Mouse (Mus musculus): ENCODE results near the gene Nme2. TPM values are rescaled to one million over a fixed set of nuclear protein-coding genes. Genes with fewer than 3 reads are reported as not detected.

Nme2 gene
- 300 and 311 TPM in 2 replicates for polyA plus RNA-seq (2015; fragmentation: Nextera tagmentation; extraction: Ambion mirVana)

- Histone ChIP-seq H3K36me3 (ENCODE audit: control insufficient read depth, insufficient read depth, low read length) (peaks cover 8% of the 10 kb centered on the region), H3K9me3 (ENCODE audit: control insufficient read depth, low read length) (no peaks in the 10 kb centered on the region), H3K4me2 (ENCODE audit: low read depth, low read length) (peak within 1 kb of the TSS; percentile 81), H3K4me3 (ENCODE audit: low read length) (peak within 1 kb of the TSS; percentile 75), H3K27me3 (replicated peaks; ENCODE audit: control insufficient read depth, insufficient read depth, low read length) (no peaks in the 10 kb centered on the region), H3K4me1 (ENCODE audit: control insufficient read depth, insufficient read depth, low read length) (peaks cover 19% of the 10 kb centered on the region), H3K27ac (ENCODE audit: low read length) (peak within 1 kb of the TSS; percentile 93), H3K9ac (ENCODE audit: low read depth, low read length) (peak within 1 kb of the TSS; percentile 81)
- 4% methylated on average over 6 of the region's 6 CpGs for WGBS
- ATAC-seq: peak; percentile 36
These were observed at the start of gene Nme2 for GRCm38 (mm10) chr11:93956159-93956558. Gene Nme2, minus strand, starts transcription at chr11:93956259.

GRCm38 (mm10) chr11:94003346-94003745 lies 47.3 kb upstream of the Nme2 start:
- 89% methylated on average over 2 of the region's 2 CpGs for WGBS
- no peak overlapping the region for H3K4me3 ChIP-seq (ENCODE audit: low read length)
- no peak for ATAC-seq

GRCm38 (mm10) chr11:93999276-93999675 lies 43.2 kb upstream of the Nme2 start:
- Histone ChIP-seq H3K9ac (ENCODE audit: low read depth, low read length) (no peak overlapping the region), H3K36me3 (ENCODE audit: control insufficient read depth, insufficient read depth, low read length) (no peaks in the 10 kb centered on the region), H3K4me2 (ENCODE audit: low read depth, low read length) (no peak overlapping the region), H3K27ac (ENCODE audit: low read length) (no peak overlapping the region), H3K27me3 (replicated peaks; ENCODE audit: control insufficient read depth, insufficient read depth, low read length) (no peaks in the 10 kb centered on the region), H3K4me3 (ENCODE audit: low read length) (no peak overlapping the region), H3K9me3 (ENCODE audit: control insufficient read depth, low read length) (no peaks in the 10 kb centered on the region), H3K4me1 (ENCODE audit: control insufficient read depth, insufficient read depth, low read length) (peaks cover 20% of the 10 kb centered on the region)
- no peak for ATAC-seq

More at GRCm38 (mm10) chr11:94003346-94003745, 47.3 kb upstream of the Nme2 start:
- Histone ChIP-seq H3K36me3 (ENCODE audit: control insufficient read depth, insufficient read depth, low read length) (no peaks in the 10 kb centered on the region), H3K27ac (ENCODE audit: low read length) (no peak overlapping the region), H3K9ac (ENCODE audit: low read depth, low read length) (no peak overlapping the region), H3K9me3 (ENCODE audit: control insufficient read depth, low read length) (no peaks in the 10 kb centered on the region), H3K27me3 (replicated peaks; ENCODE audit: control insufficient read depth, insufficient read depth, low read length) (no peaks in the 10 kb centered on the region), H3K4me2 (ENCODE audit: low read depth, low read length) (no peak overlapping the region), H3K4me1 (ENCODE audit: control insufficient read depth, insufficient read depth, low read length) (peaks cover 4% of the 10 kb centered on the region; the same call in 1 of the 2 replicates)

GRCm38 (mm10) chr11:93997141-93997775 lies 41.2 kb upstream of the Nme2 start:
- no peaks in the 10 kb centered on the region for H3K9me3 ChIP-seq (ENCODE audit: control insufficient read depth, low read length)
- no peaks in the 10 kb centered on the region for H3K27me3 ChIP-seq (replicated peaks; ENCODE audit: control insufficient read depth, insufficient read depth, low read length)
- peak; percentile 23 for ATAC-seq
- H3K4me3 ChIP-seq (ENCODE audit: low read length): peak overlapping the region; percentile 99
- peak overlapping the region; percentile 57; the same call in 1 of the 2 replicates for H3K27ac ChIP-seq (ENCODE audit: low read length)
- peaks cover 20% of the 10 kb centered on the region for H3K4me1 ChIP-seq (ENCODE audit: control insufficient read depth, insufficient read depth, low read length)
- H3K4me2 ChIP-seq (ENCODE audit: low read depth, low read length): peak overlapping the region; percentile 80
- H3K9ac ChIP-seq (ENCODE audit: low read depth, low read length): peak overlapping the region; percentile 36; the same call in 1 of the 2 replicates
- H3K36me3 ChIP-seq (ENCODE audit: control insufficient read depth, insufficient read depth, low read length): no peaks in the 10 kb centered on the region
- WGBS: 28% methylated on average over 13 of the region's 13 CpGs

- peak; percentile 39 for ATAC-seq
- Histone ChIP-seq H3K27me3 (replicated peaks; ENCODE audit: control insufficient read depth, insufficient read depth, low read length) (no peaks in the 10 kb centered on the region), H3K9me3 (ENCODE audit: control insufficient read depth, low read length) (no peaks in the 10 kb centered on the region), H3K4me3 (ENCODE audit: low read length) (peak overlapping the region; percentile 99), H3K36me3 (ENCODE audit: control insufficient read depth, insufficient read depth, low read length) (no peaks in the 10 kb centered on the region), H3K4me2 (ENCODE audit: low read depth, low read length) (peak overlapping the region; percentile 80), H3K4me1 (ENCODE audit: control insufficient read depth, insufficient read depth, low read length) (peaks cover 20% of the 10 kb centered on the region), H3K9ac (ENCODE audit: low read depth, low read length) (peak overlapping the region; percentile 95), H3K27ac (ENCODE audit: low read length) (peak overlapping the region; percentile 97)
- under 1% methylated on average over 58 of the region's 58 CpGs for WGBS
These were observed 40.5 kb upstream of the Nme2 start for GRCm38 (mm10) chr11:93996306-93997140.

GRCm38 (mm10) chr11:93995720-93996305 lies 39.8 kb upstream of the Nme2 start, which contains the start of gene Spag9:
Gene Spag9, plus strand, starts transcription at chr11:93996091.
- ATAC-seq: peak; percentile 93
- H3K4me1 ChIP-seq (ENCODE audit: control insufficient read depth, insufficient read depth, low read length): peaks cover 20% of the 10 kb centered on the region
- peak within 1 kb of the TSS; percentile 82 for H3K4me2 ChIP-seq (ENCODE audit: low read depth, low read length)
- WGBS: under 1% methylated on average over 66 of the region's 70 CpGs
- no peaks in the 10 kb centered on the region for H3K27me3 ChIP-seq (replicated peaks; ENCODE audit: control insufficient read depth, insufficient read depth, low read length)
- H3K27ac ChIP-seq (ENCODE audit: low read length): peak within 1 kb of the TSS; percentile 100
- H3K9me3 ChIP-seq (ENCODE audit: control insufficient read depth, low read length): no peaks in the 10 kb centered on the region
- no peaks in the 10 kb centered on the region for H3K36me3 ChIP-seq (ENCODE audit: control insufficient read depth, insufficient read depth, low read length)
- peak within 1 kb of the TSS; percentile 99 for H3K4me3 ChIP-seq (ENCODE audit: low read length)
- peak within 1 kb of the TSS; percentile 95 for H3K9ac ChIP-seq (ENCODE audit: low read depth, low read length)

GRCm38 (mm10) chr11:93995111-93995719 lies 39.2 kb upstream of the Nme2 start:
- H3K4me1 ChIP-seq (ENCODE audit: control insufficient read depth, insufficient read depth, low read length): peaks cover 20% of the 10 kb centered on the region
- peak overlapping the region; percentile 100 for H3K27ac ChIP-seq (ENCODE audit: low read length)
- peak overlapping the region; percentile 99 for H3K4me3 ChIP-seq (ENCODE audit: low read length)
- no peaks in the 10 kb centered on the region for H3K27me3 ChIP-seq (replicated peaks; ENCODE audit: control insufficient read depth, insufficient read depth, low read length)
- ATAC-seq: peak; percentile 78
- no peaks in the 10 kb centered on the region for H3K9me3 ChIP-seq (ENCODE audit: control insufficient read depth, low read length)
- WGBS: 3% methylated on average over 15 of the region's 15 CpGs
- H3K4me2 ChIP-seq (ENCODE audit: low read depth, low read length): peak overlapping the region; percentile 82
- H3K9ac ChIP-seq (ENCODE audit: low read depth, low read length): peak overlapping the region; percentile 95
- no peaks in the 10 kb centered on the region for H3K36me3 ChIP-seq (ENCODE audit: control insufficient read depth, insufficient read depth, low read length)

GRCm38 (mm10) chr11:93994531-93994930 lies 38.5 kb upstream of the Nme2 start:
- Histone ChIP-seq H3K4me2 (ENCODE audit: low read depth, low read length) (peak overlapping the region; percentile 82), H3K27ac (ENCODE audit: low read length) (peak overlapping the region; percentile 100), H3K4me1 (ENCODE audit: control insufficient read depth, insufficient read depth, low read length) (peaks cover 20% of the 10 kb centered on the region), H3K9ac (ENCODE audit: low read depth, low read length) (peak overlapping the region; percentile 95), H3K9me3 (ENCODE audit: control insufficient read depth, low read length) (no peaks in the 10 kb centered on the region), H3K4me3 (ENCODE audit: low read length) (peak overlapping the region; percentile 99), H3K27me3 (replicated peaks; ENCODE audit: control insufficient read depth, insufficient read depth, low read length) (no peaks in the 10 kb centered on the region), H3K36me3 (ENCODE audit: control insufficient read depth, insufficient read depth, low read length) (no peaks in the 10 kb centered on the region)
- WGBS: 52% methylated on average over 5 of the region's 5 CpGs
- no peak for ATAC-seq
